Mouse (Mus musculus): ENCODE measurements at regions not wholly inside any gene's neighbourhood (a gene's known extent, or its start where the extent isn't known, plus 50 kb on each side); places are given as distances from the start of the nearest gene placed in this dataset.

GRCm38 (mm10) chr9:14028056-14028455 is 200.5 kb downstream of the Fam76b start:
- Histone ChIP-seq H3K9me3 (ENCODE audit: control insufficient read depth, low read length) (no peaks in the 10 kb centered on the region), H3K4me3 (replicated peaks; ENCODE audit: low read length) (no peak overlapping the region), H3K9ac (ENCODE audit: low read depth, low read length, severe bottlenecking) (no peak overlapping the region), H3K27me3 (ENCODE audit: control insufficient read depth, insufficient read depth, low read length) (no peaks in the 10 kb centered on the region), H3K27ac (replicated peaks; ENCODE audit: low read depth, low read length) (no peak overlapping the region), H3K4me1 (ENCODE audit: control insufficient read depth, insufficient read depth, low read length) (no peaks in the 10 kb centered on the region), H3K36me3 (ENCODE audit: control insufficient read depth, insufficient read depth, low read length) (no peaks in the 10 kb centered on the region), H3K4me2 (replicated peaks; ENCODE audit: low read depth, low read length, severe bottlenecking) (no peak overlapping the region)
- no peak for TF ChIP-seq POLR2A (IDR thresholded peaks at IDR 0.05; ENCODE audit: borderline replicate concordance, extremely low read depth, insufficient read depth, insufficient read length)
- ATAC-seq (ENCODE audit: low FRiP score, low read depth) = no peak
- no peak for DNase-seq (ENCODE audit: low spot score)
- 54% methylated on average over 5 of the region's 5 CpGs for WGBS

- H3K36me3 ChIP-seq (ENCODE audit: control insufficient read depth, insufficient read depth, low read length) = no peaks in the 10 kb centered on the region
- TF ChIP-seq POLR2A (IDR thresholded peaks at IDR 0.05; ENCODE audit: borderline replicate concordance, extremely low read depth, insufficient read depth, insufficient read length) = no peak
- H3K27me3 ChIP-seq (ENCODE audit: control insufficient read depth, insufficient read depth, low read length) = no peaks in the 10 kb centered on the region
- no peaks in the 10 kb centered on the region for H3K9me3 ChIP-seq (ENCODE audit: control insufficient read depth, low read length)
- no peak for ATAC-seq (ENCODE audit: low FRiP score, low read depth)
- H3K4me2 ChIP-seq (replicated peaks; ENCODE audit: low read depth, low read length, severe bottlenecking) = no peak overlapping the region
- WGBS = 52% methylated on average over 6 of the region's 6 CpGs
- no peak for DNase-seq (ENCODE audit: low spot score)
- H3K4me3 ChIP-seq (replicated peaks; ENCODE audit: low read length) = no peak overlapping the region
- no peak overlapping the region for H3K27ac ChIP-seq (replicated peaks; ENCODE audit: low read depth, low read length)
- H3K4me1 ChIP-seq (ENCODE audit: control insufficient read depth, insufficient read depth, low read length) = no peaks in the 10 kb centered on the region
- H3K9ac ChIP-seq (ENCODE audit: low read depth, low read length, severe bottlenecking) = no peak overlapping the region
These were observed 204.0 kb downstream of the Fam76b start for GRCm38 (mm10) chr9:14031358-14032047.

- WGBS = 60% methylated on average over 1 of the region's 1 CpGs
- no peak for TF ChIP-seq POLR2A (IDR thresholded peaks at IDR 0.05; ENCODE audit: borderline replicate concordance, extremely low read depth, insufficient read depth, insufficient read length)
- Histone ChIP-seq H3K4me2 (replicated peaks; ENCODE audit: low read depth, low read length, severe bottlenecking) (no peak overlapping the region), H3K27ac (replicated peaks; ENCODE audit: low read depth, low read length) (no peak overlapping the region), H3K9me3 (ENCODE audit: control insufficient read depth, low read length) (no peaks in the 10 kb centered on the region), H3K36me3 (ENCODE audit: control insufficient read depth, insufficient read depth, low read length) (no peaks in the 10 kb centered on the region), H3K9ac (ENCODE audit: low read depth, low read length, severe bottlenecking) (no peak overlapping the region), H3K27me3 (ENCODE audit: control insufficient read depth, insufficient read depth, low read length) (no peaks in the 10 kb centered on the region), H3K4me1 (ENCODE audit: control insufficient read depth, insufficient read depth, low read length) (no peaks in the 10 kb centered on the region), H3K4me3 (replicated peaks; ENCODE audit: low read length) (no peak overlapping the region)
- ATAC-seq (ENCODE audit: low FRiP score, low read depth) (no peak), DNase-seq (ENCODE audit: low spot score) (no peak)
These were observed 204.5 kb downstream of the Fam76b start for GRCm38 (mm10) chr9:14032048-14032362.

GRCm38 (mm10) chr9:14035526-14035925 is 208.0 kb downstream of the Fam76b start:
- 75% methylated on average over 2 of the region's 2 CpGs for WGBS
- H3K4me3 ChIP-seq (replicated peaks; ENCODE audit: low read length) = no peak overlapping the region
- H3K4me2 ChIP-seq (replicated peaks; ENCODE audit: low read depth, low read length, severe bottlenecking) = no peak overlapping the region
- H3K36me3 ChIP-seq (ENCODE audit: control insufficient read depth, insufficient read depth, low read length) = no peaks in the 10 kb centered on the region
- no peaks in the 10 kb centered on the region for H3K27me3 ChIP-seq (ENCODE audit: control insufficient read depth, insufficient read depth, low read length)
- TF ChIP-seq POLR2A (IDR thresholded peaks at IDR 0.05; ENCODE audit: borderline replicate concordance, extremely low read depth, insufficient read depth, insufficient read length) = no peak
- no peak overlapping the region for H3K9ac ChIP-seq (ENCODE audit: low read depth, low read length, severe bottlenecking)
- H3K4me1 ChIP-seq (ENCODE audit: control insufficient read depth, insufficient read depth, low read length) = no peaks in the 10 kb centered on the region
- ATAC-seq (ENCODE audit: low FRiP score, low read depth) (no peak), DNase-seq (ENCODE audit: low spot score) (no peak)
- no peaks in the 10 kb centered on the region for H3K9me3 ChIP-seq (ENCODE audit: control insufficient read depth, low read length)
- H3K27ac ChIP-seq (replicated peaks; ENCODE audit: low read depth, low read length) = no peak overlapping the region

GRCm38 (mm10) chr9:14041900-14042435 is 214.5 kb downstream of the Fam76b start:
- ATAC-seq (ENCODE audit: low FRiP score, low read depth) (no peak), DNase-seq (ENCODE audit: low spot score) (no peak)
- Histone ChIP-seq H3K9ac (ENCODE audit: low read depth, low read length, severe bottlenecking) (no peak overlapping the region), H3K4me2 (replicated peaks; ENCODE audit: low read depth, low read length, severe bottlenecking) (no peak overlapping the region), H3K4me1 (ENCODE audit: control insufficient read depth, insufficient read depth, low read length) (peaks cover 6% of the 10 kb centered on the region), H3K27ac (replicated peaks; ENCODE audit: low read depth, low read length) (no peak overlapping the region), H3K36me3 (ENCODE audit: control insufficient read depth, insufficient read depth, low read length) (no peaks in the 10 kb centered on the region), H3K4me3 (replicated peaks; ENCODE audit: low read length) (no peak overlapping the region), H3K9me3 (ENCODE audit: control insufficient read depth, low read length) (no peaks in the 10 kb centered on the region), H3K27me3 (ENCODE audit: control insufficient read depth, insufficient read depth, low read length) (no peaks in the 10 kb centered on the region)
- no peak for TF ChIP-seq POLR2A (IDR thresholded peaks at IDR 0.05; ENCODE audit: borderline replicate concordance, extremely low read depth, insufficient read depth, insufficient read length)
- 55% methylated on average over 2 of the region's 2 CpGs for WGBS

Data from limb, embryonic 14.5 days (tissue).